Mouse (Mus musculus): ENCODE data around the gene Arpin.
A peak's percentile ranks its signal among the peaks of the same experiment; 100 is the strongest.

Gene Arpin

GRCm38 (mm10) chr7:79934862-79935510 lies at the start of gene Arpin:
Gene Arpin (minus strand): TSS chr7:79935359.
- no peak for DNase-seq (ENCODE audit: low spot score in 2 of 2)

- DNase-seq (ENCODE audit: low spot score in 2 of 2), result no peak
Measured at GRCm38 (mm10) chr7:79975316-79975715, 40.2 kb upstream of the Arpin start.

- no peak for DNase-seq (ENCODE audit: low spot score in 2 of 2)
Measured at GRCm38 (mm10) chr7:79972195-79972594, 37.0 kb upstream of the Arpin start.

GRCm38 (mm10) chr7:79970336-79970735 lies 35.2 kb upstream of the Arpin start:
- no peak for DNase-seq (ENCODE audit: low spot score in 2 of 2)

GRCm38 (mm10) chr7:79968326-79968725 lies 33.2 kb upstream of the Arpin start:
- no peak for DNase-seq (ENCODE audit: low spot score in 2 of 2)

GRCm38 (mm10) chr7:79961600-79961999 lies 26.4 kb upstream of the Arpin start:
- no peak for DNase-seq (ENCODE audit: low spot score in 2 of 2)

GRCm38 (mm10) chr7:79956131-79956530 lies 21.0 kb upstream of the Arpin start:
- DNase-seq (ENCODE audit: low spot score in 2 of 2), result no peak

GRCm38 (mm10) chr7:79954890-79955289 lies 19.7 kb upstream of the Arpin start:
- DNase-seq (ENCODE audit: low spot score in 2 of 2), result no peak

GRCm38 (mm10) chr7:79951038-79951437 lies 15.9 kb upstream of the Arpin start:
- no peak for DNase-seq (ENCODE audit: low spot score in 2 of 2)

- DNase-seq (ENCODE audit: low spot score in 2 of 2), result no peak
Measured at GRCm38 (mm10) chr7:79950236-79950635, 15.1 kb upstream of the Arpin start.

- DNase-seq (ENCODE audit: low spot score in 2 of 2), result no peak
Measured at GRCm38 (mm10) chr7:79935511-79936205, 499 bp upstream of the Arpin start.

GRCm38 (mm10) chr7:79934461-79934860 lies 698 bp downstream of the Arpin start:
- DNase-seq (ENCODE audit: low spot score in 2 of 2), result no peak

GRCm38 (mm10) chr7:79928516-79929052 lies 6.6 kb downstream of the Arpin start:
- DNase-seq (ENCODE audit: low spot score in 2 of 2), result no peak

GRCm38 (mm10) chr7:79920344-79920983 lies 14.7 kb downstream of the Arpin start, which contains the start of gene Ap3s2:
Gene Ap3s2 (minus strand): TSS chr7:79920649.
- peak; percentile 69 to 82 for DNase-seq (ENCODE audit: low spot score in 2 of 2)

GRCm38 (mm10) chr7:79914556-79914955 lies 20.6 kb downstream of the Arpin start:
- DNase-seq (ENCODE audit: low spot score in 2 of 2), result no peak

GRCm38 (mm10) chr7:79907356-79907755 lies 27.8 kb downstream of the Arpin start:
- DNase-seq (ENCODE audit: low spot score in 2 of 2), result no peak

- DNase-seq (ENCODE audit: low spot score in 2 of 2), result no peak
Measured at GRCm38 (mm10) chr7:79906914-79907313, 28.2 kb downstream of the Arpin start.

GRCm38 (mm10) chr7:79905193-79905592 lies 30.0 kb downstream of the Arpin start:
- DNase-seq (ENCODE audit: low spot score in 2 of 2), result no peak

GRCm38 (mm10) chr7:79903160-79903792 lies 31.9 kb downstream of the Arpin start:
- no peak for DNase-seq (ENCODE audit: low spot score in 2 of 2)

- DNase-seq (ENCODE audit: low spot score in 2 of 2), result no peak
Measured at GRCm38 (mm10) chr7:79900753-79901152, 34.4 kb downstream of the Arpin start.

- no peak for DNase-seq (ENCODE audit: low spot score in 2 of 2)
Measured at GRCm38 (mm10) chr7:79895225-79895624, 39.9 kb downstream of the Arpin start.

- no peak for DNase-seq (ENCODE audit: low spot score in 2 of 2)
Measured at GRCm38 (mm10) chr7:79894790-79895189, 40.4 kb downstream of the Arpin start.

All from spleen, postnatal 14 days (tissue).